Mouse (Mus musculus) spleen, postnatal 0 days (tissue): ENCODE results near the gene Lman2. TPM values are rescaled to one million over a fixed set of nuclear protein-coding genes. Genes with fewer than 3 reads are reported as not detected.

ENCODE experiments used
- polyA plus RNA-seq: library from polyadenylated mRNA; unstranded; fragments of >200 nt; fragmentation: Nextera tagmentation; extraction: Ambion mirVana; gene quantifications from 2 replicates; pipeline ENCODE4 v1.2.1, GENCODE M21; 2015

Lman2 gene
- 62.5 and 62.6 TPM in 2 replicates for polyA plus RNA-seq

DNA sequence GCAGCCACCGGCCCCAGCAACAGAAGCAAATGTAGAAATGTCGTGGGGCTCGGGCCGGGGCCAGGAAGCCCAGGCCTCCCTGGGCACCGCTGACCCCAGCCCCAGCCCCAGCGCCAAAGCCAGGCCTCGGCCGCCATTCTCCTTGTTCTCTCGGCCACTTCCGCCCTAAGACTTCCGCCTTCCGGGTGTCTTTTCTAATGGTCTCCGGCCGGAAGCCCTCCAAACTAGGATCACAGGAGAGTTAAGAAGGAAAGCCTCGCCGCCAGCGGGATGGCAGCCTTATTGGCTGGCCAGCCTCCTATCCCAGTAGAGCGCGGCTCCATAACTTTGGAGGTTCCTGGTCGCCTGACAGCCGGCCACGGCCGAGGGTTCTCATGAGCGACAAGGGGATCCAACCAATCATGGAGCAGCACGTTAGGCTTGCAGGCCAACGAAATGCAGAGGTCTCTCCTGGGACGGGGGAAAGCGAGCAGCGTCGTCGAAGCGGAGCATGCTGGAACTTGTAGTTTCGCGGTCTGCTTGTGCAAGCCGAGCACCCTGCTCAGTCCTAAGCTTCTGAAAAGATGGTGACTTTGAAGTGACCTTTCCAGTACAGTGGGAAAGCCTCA is at the start of gene Lman2:
Gene Lman2 (minus strand): TSS at position 331 of the 608 bp plus-strand sequence.

DNA sequence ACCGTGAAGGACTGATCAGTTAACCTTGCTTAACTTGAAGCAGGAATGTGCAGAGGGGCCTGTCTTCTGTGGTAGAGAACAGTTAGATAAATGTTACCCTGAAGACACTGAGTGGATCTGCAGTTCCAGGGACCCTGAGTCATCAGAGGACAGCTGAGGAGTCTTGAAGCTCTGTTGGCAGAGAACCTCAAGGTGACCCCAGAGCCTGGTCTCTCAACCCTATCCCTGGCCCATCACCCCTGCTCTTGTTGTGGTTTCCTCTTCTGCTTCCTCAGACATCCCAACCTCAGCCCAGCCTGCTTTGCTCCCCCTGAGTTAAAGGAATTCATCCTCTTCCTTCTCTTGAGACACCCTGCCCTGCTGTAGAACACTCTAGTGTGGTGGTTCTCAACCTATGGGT is 35.5 kb upstream of the Lman2 start, which contains the start of gene Slc34a1:
Gene Slc34a1 (plus strand): TSS at position 100 of the 400 bp plus-strand sequence.

DNA sequence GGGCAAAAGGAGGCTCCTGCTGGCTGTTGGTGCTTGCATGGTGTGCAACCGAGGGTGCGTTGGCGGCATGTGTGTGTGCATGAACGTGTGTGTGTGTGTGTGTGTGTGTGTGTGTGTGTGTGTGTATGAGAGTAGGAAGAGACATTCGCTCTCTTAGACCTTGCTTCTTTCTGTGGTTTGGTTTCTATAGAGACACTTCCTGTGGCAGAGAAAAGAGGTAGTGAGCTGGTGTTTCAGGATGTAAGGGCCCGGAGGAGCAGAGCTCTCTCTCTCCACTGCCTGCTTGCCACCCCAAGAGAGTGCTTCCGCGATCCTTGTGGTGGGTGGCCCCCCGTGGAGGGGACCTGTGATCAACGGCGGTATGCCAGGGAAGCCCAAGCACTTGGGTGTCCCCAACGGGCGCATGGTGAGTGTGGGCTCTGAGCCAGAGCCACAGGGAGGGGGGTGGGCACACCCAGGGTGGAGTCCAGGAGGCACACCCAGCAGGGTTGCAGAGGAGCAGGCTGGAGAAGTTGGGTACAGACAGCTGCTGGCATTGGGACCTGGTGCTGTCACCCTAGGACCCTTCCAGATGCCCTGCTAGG is 7.0 kb upstream of the Lman2 start, which contains the start of gene Rgs14:
Gene Rgs14 (plus strand): TSS at position 202 of the 584 bp plus-strand sequence.

DNA sequence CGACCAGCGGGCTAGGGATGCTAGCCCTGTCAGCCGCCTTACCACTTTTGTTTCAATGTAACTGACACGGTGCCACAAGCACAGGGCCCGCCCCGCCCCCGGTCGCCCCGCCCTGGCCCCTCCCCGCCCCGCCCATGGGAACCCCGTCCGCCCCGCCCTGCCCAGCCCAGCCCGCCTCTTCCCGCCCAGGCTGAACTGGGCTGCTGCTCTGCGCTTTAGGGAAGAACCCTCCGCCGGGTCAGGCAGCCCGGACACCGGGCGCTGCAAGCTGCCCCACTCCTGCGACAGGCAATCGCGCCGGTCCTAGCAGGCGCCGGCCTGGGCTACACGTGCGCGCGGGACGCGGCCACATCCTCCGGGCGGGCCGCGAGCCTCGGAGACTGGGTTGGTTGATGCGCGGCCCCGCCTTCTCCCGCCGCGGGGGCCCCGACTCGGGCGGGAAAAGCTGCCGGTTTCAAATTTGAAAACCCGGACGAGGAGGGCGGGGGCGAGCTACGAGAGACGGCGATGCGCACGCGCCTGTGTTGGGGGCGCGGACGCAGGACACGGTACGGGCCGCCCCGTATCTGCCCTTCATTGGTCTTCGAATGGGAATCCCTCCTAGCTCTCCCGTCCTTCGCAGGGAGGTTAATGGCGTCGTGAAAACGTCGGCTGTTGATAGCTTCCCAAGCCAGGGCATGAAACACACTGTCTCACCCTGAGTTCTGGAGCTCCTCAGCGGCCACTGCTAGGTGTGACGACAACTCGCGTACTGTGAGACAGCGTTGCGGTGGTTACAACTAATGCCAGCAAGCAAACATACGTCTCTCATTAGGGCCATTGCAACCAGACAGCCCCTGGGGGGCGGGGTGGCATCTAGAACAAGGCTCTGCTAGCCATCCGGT is 32.7 kb downstream of the Lman2 start, which contains the start of gene Mxd3:
Gene Mxd3 (minus strand): TSS at position 141 of the 884 bp plus-strand sequence.

DNA sequence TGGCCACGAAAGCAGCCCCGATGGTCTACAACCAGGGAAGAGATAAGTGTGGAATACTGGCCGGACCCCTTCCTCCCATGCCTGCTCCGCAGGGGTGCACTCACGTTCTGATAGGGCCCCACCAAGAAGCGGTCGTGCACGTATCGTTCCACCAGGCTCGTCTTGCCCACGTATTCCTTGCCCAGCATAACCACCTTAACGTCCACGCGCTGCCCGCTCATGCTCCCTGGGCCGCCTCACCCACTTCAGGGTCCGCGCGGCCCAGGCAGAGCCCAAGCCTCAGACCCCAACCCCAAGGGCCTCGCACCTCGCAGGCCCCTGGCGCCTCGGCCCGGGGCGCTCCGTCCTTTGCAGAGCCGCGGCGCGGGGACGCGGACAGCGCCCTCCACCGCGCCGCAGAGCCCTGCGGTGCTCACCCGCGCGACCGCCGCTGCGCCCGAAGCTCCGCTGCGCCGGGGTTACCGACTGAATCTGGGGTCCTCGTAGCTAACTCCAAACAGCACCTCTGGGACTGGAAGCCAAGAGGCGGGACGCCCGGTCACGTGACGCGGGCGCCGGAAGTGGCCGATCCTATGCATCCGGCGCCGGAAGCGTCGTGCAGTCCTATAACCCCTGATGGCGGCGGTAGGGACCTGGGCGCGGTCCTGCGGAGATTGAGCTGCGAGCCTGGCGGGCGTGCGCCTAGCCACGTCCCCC is 41.0 kb downstream of the Lman2 start, which contains the start of gene Rab24:
Gene Rab24 (minus strand): TSS at position 513 of the 696 bp plus-strand sequence.

DNA sequence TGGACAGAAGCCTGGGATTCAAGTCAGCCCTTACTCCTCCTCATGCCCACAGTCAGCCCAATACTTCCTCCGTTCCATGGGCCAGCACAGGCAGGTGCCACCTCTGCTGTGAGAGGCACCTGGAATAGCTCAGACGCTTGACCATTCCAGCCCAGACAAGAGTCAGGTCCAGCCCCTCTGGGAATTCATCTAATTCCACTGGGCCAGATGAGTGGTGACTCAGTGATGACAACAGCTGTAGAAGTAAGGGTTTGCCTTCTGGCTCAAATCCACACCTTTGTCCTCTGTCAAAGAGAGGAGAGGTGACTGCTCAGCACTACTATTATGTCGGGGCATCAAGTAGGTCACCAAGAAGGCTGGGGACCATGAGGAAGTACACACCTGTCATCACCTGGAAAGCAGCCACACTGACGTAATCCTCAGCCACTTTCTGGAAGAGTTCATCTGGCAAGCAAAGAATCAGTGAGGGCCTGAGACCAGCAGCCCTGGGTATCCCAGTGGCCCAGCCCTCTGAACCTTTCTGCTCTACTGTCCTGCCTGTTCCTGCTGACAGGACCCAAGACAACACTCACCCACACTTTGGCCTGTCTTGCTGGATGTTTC is 42.6 kb downstream of the Lman2 start, which contains the start of gene Prelid1:
Gene Prelid1 (plus strand): TSS at position 570 of the 603 bp plus-strand sequence.

Other genes starting within 250 kb of the Lman2 start
- gene Gm17617, start 229.2 kb downstream of the Lman2 start, polyA plus RNA-seq, result not detected in 2 replicates
- 2.5 and 4.5 TPM in 2 replicates for gene Fgfr4, start 210.1 kb downstream of the Lman2 start, polyA plus RNA-seq
- gene Nsd1, start 153.0 kb downstream of the Lman2 start, polyA plus RNA-seq, result 33.2 and 37.8 TPM in 2 replicates
- gene Prelid1, start 42.3 kb downstream of the Lman2 start, polyA plus RNA-seq, result 187 and 204 TPM in 2 replicates
- gene Rab24, start 40.8 kb downstream of the Lman2 start, polyA plus RNA-seq, result 63.1 and 67.9 TPM in 2 replicates
- 36.7 and 38.4 TPM in 2 replicates for gene Mxd3, start 33.0 kb downstream of the Lman2 start, polyA plus RNA-seq
- 7.7 and 10.3 TPM in 2 replicates for gene Rgs14, start 6.9 kb upstream of the Lman2 start, polyA plus RNA-seq
- gene Slc34a1, start 35.4 kb upstream of the Lman2 start, polyA plus RNA-seq, result not detected in 2 replicates
- not detected in 2 replicates for gene Pfn3, start 52.4 kb upstream of the Lman2 start, polyA plus RNA-seq
- gene F12, start 64.0 kb upstream of the Lman2 start, polyA plus RNA-seq, result 0.15 and 0.16 TPM in 2 replicates
- 32.7 and 40.8 TPM in 2 replicates for gene Grk6, start 82.3 kb upstream of the Lman2 start, polyA plus RNA-seq
- 0.14 and 0.28 TPM in 2 replicates for gene Prr7, start 101.5 kb upstream of the Lman2 start, polyA plus RNA-seq
- gene Dbn1, start 125.3 kb upstream of the Lman2 start, polyA plus RNA-seq, result 16.3 and 20.8 TPM in 2 replicates
- 37.8 and 45.4 TPM in 2 replicates for gene Pdlim7, start 150.9 kb upstream of the Lman2 start, polyA plus RNA-seq
- 36.9 and 49.7 TPM in 2 replicates for gene Dok3, start 166.5 kb upstream of the Lman2 start, polyA plus RNA-seq
- gene Ddx41, start 173.9 kb upstream of the Lman2 start, polyA plus RNA-seq, result 29.2 and 35.3 TPM in 2 replicates
- 15.4 and 18.8 TPM in 2 replicates for gene Fam193b, start 208.3 kb upstream of the Lman2 start, polyA plus RNA-seq
- gene Tmed9, start 210.9 kb upstream of the Lman2 start, polyA plus RNA-seq, result 68.1 and 69.0 TPM in 2 replicates
- gene B4galt7, start 237.1 kb upstream of the Lman2 start, polyA plus RNA-seq, result 7.9 and 9.8 TPM in 2 replicates